Mouse (Mus musculus): ENCODE data around the gene Praf2.
"Not testable (repeated sequence)": the region's sequence is repeated elsewhere in the genome, so short reads cannot be mapped to it uniquely, and the experiment has no call there.

Gene Praf2

DNA sequence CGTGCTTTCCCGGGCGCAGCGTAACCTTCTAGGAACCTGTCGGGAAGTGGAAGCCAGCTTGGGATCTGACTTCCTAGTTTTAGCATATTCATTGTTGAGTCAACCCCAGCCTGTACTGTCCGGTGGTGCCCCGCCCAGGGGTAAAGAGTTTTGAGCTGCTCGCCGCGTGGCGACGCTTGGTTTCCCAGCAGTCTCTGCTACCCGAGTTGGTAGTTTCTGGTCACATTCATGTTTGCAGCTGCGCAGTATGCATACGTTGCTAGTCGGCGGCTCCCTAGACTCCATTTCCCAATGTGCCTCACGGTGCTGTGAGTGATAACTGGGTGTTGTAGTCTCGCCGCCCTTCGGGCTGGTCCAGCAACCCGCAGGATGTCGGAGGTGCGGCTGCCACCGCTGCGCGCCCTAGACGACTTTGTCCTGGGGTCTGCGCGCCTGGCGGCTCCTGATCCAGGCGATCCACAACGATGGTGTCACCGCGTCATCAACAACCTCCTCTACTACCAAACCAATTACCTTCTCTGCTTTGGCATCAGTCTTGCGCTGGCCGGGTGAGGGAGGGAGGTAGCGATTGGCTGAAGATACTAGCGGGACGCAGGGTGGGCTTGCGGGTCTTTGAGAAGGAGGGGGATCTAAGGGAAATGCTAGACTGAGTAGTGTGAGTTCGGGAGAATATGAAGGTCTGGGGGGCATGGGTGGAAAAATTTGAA is at the start of gene Praf2:
Gene Praf2 (plus strand): TSS at position 225 of the 707 bp plus-strand sequence.
- peak; percentile 86 for DNase-seq (ENCODE audit: low read depth, low spot score)

DNA sequence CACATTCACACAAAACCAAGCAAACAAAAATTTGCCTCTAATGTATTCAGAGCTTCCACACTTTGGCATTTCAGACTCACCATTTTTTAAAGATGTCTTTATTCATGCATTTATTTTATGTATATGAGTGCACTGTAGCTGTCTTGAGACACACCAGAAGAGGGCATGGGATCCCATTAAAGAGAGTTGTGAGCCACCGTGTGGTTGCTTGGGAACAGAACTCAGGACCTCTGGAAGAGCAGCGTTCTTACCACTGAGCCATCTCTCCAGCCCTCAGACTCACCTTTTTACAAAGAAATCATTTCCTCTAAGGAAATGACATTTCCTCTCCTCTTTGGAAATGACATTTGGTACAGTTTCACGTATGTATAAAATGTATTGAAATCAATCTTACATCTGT is 49.3 kb upstream of the Praf2 start:
- no peak for DNase-seq (ENCODE audit: low read depth, low spot score)

DNA sequence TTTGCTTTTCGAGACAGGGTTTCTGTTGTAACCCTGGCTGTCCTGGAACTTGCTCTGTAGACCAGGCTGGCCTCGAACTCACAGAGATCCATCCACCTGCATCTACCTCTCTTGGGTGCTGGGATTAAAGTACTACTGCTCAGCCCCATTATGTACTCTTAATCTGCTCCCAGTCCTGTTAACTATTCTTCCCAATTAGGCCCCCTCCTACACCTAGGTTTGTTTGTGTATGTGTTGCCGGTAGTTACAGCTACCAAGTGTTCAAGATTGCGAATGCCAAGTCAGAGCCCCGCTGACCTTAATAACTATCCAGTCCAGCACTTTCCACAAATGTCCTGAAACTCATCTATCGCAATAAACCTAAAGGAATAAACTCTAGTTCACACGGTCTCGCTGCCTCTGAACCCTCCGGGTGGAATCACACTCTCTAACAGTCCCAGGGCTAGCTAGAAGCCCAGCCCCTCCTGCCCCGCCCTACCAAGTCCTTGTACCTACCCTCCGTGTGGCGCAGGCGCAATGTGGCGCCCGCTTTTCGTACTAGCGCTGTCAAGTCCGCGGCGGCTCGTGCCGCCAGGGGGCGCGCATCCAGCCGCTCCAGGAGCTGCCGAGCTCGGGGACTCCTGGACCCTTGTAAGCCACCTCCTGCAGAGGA is 48.7 kb upstream of the Praf2 start:
- peak; percentile 95 for DNase-seq (ENCODE audit: low read depth, low spot score)

DNA sequence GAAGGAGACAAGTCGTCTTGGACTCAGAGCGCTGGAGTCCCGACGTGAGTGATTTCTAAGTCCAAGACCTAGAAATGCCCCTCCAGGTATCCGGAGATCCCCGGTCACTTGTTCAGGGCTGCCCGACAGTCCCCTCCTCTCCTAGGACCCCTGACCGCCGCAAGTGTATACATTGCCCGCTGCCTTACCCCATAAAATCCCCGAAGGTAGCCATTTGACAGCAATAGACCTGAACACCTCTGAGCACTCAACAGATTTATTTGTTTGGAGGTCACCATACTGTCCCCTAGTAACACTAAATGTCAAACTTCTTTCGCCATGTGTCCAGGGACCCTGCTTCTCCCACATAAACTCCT is 48.2 kb upstream of the Praf2 start:
- no peak for DNase-seq (ENCODE audit: low read depth, low spot score)

DNA sequence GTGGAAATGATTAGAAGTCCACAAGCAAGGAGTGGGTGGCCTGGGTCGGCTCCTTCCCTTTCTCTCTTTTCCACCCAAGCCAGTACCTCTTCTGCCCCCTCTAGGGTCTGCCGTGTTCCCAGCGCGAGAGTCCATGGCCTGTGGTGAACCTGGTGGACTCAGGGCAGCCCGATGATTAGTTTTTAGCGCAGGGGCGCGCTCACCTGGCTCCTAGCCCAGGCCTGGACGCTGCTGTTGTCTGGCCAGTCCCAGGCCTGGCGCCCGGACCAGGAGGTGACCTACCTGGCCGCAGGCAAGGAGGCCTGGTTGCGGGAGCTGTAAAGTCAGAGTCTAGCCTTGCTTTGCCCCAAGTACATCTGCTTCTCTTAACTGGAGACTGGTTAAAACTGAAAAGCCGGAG is 47.4 kb upstream of the Praf2 start, which contains the start of gene Magix:
Gene Magix (minus strand): TSS at position 388 of the 400 bp plus-strand sequence.
- no peak for DNase-seq (ENCODE audit: low read depth, low spot score)

DNA sequence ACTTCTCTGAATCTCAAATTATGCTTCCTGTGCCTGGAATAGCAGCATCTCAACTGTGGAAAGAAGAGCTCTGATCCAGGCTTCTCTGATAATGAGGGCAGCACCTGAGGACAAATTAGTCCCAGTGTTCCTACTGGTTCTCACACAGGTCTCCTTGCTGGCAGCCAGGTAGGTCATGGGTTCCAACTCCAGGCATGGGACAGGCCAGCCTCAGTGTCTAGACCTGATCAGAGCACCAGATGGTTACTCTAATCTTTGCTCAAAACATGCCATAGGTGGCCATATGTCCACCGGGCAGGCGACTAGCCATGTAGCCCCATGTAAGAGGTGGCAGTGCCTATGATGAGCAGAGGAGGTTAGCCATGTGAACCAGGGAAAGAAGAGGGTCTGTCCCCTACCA is 39.9 kb upstream of the Praf2 start:
- DNase-seq (ENCODE audit: low read depth, low spot score) = no peak

DNA sequence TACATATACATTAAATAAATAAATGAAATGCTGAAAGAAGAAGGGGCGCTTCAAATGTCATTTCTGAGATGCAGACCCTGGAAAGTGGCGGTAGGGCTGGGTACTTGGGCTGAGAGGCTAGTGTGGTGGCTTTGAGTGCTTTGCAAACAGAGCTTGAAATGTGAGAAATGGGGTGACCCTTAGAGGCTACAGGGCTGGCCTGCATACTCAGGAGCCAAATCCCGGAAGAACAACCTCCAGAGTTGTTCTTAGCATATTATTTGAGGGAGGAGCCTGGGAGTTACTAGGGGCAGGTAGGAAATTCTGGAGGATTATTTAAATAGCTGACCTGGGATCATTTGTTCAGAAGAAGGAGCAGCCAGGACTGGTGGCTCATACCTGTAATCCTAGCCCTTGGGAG is 37.8 kb upstream of the Praf2 start:
- no peak for DNase-seq (ENCODE audit: low read depth, low spot score)

DNA sequence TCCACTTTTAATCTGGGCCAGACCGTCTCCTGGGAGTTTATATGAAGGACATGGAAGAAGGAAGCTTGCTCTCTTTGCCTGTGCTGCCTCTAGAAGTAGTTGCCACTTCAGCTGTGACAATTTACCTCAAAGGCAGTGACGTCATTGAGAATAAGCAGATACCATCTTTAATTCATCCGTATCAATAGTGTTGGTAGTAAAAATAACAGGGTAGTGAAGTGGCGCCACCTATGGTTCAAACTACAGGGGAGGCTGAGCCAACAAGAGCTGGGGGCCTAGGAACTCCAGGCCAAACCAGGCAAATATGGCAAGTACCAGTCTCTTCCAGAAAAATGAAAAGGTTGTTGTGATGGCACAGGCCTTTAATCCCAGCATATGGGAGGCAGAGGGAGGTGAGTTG is 35.4 kb upstream of the Praf2 start:
- DNase-seq (ENCODE audit: low read depth, low spot score) = peak; percentile 87

DNA sequence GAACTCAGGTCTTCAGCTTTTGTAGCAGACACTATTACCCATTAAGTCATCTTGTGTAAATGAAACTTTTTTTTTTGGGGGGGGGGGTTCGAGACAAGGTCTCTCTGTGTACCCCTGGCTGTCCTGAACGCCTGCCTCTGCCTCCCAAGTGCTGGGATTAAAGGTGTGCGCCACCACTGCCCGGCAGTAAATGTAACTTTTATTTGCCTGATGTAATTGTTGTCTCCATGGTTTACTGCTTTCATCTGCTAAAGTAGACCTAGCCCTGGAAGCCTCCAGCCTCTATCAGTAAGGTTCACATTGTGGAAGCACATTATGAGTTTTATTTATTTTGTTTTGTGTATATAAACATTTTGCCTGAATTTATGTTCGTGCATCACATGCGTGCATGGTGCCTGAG is 31.7 kb upstream of the Praf2 start:
- DNase-seq (ENCODE audit: low read depth, low spot score) = no peak

DNA sequence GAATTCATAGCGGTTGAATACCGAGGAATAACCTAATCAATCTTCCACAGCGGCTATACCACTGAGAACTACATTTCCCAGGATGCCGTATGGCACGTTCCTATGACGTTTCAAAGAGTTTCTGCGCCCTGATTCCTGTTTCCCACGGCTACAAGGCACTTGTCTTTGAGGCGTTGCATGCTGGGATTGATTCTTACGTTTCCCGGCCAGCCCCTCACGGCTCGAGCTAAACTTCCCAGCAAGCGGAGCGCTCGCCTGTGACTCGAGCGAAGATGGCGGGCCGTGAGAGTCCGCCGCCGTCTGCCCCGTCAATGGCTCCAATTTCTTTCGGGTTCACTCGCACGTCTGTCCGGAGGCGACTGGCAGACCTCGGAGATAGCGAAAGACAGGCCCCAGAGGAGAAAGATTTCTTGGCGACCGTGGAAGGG is 31.3 kb upstream of the Praf2 start, which contains the start of gene Gpkow:
Gene Gpkow (plus strand): TSS at position 178 of the 428 bp plus-strand sequence.
- DNase-seq (ENCODE audit: low read depth, low spot score) = peak; percentile 93

DNA sequence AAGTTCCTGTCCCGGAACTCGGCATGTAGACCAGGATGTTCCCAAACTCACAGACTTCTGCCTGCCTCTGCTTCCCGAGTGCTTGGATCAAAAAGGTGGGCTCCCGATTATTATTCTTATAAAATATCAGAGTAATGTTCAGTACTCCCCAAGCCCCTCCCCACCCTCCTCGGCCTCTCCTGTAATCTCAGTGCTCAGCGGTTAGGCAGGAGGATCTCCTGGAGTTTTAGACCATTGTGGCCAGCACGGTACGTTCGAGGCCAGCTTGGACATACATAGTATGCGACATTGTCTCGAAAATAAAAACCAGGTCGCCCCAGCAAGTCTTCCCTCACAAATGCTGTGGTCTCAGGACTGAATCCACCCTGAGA is 14.5 kb upstream of the Praf2 start:
- DNase-seq (ENCODE audit: low read depth, low spot score) = not testable (repeated sequence)

DNA sequence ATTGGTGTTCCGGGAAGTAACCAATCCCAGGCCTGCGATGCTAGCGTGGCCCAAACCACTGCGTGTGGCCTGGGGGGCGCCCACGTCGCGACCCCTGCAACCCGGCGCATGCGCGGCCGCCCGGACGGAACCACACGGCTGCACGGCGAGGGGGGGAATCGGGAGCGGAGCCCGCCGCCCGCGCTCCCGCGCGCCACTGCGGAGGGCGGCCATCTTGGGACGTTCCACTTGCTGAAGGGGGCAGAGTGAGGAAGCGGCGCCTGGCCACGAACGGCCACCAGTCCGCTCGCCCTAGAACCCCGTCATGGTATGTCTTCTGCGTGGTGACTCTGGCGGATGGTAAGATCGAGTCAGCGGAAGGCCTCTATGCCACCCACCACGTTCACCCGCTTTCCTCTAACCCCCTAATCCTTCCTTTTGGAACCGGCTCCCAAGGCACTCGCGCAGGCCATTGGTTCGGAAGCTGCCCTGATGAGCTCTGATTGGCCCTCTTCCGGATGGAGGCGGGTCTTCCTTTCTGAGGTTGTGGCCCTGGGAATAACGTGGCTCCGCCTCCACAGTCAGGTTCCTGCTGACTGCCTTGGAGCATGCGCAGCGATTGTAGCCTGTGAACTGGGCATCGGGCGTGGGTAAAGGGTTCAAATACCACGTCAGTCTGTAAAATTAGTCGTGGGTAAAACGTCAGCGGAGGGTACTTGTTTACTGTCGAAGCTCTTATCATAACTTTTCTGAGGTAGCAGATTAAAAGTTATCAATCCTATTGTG is 13.9 kb upstream of the Praf2 start, which contains the start of gene Wdr45:
Gene Wdr45 (plus strand): TSS at position 199 of the 765 bp plus-strand sequence.
- DNase-seq (ENCODE audit: low read depth, low spot score) = peak; percentile 95

DNA sequence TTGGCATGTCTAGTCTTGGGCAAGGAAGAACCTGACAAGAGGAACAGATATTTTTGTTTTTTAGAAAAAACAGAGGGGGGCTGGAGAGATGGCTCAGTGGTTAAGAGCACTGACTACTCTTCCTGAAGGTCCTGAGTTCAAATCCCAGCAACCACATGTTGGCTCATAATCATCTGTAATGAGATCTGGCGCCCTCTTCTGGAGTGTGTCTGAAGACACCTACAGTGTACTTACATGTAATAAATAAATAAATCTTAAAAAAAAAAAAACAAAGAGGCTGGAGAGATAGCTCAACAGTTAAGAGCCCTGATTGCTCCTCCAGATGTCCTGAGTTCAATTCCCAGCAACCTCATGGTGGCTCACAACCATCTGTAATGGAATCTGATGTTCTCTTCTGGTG is 12.2 kb upstream of the Praf2 start:
- peak; percentile 57 for DNase-seq (ENCODE audit: low read depth, low spot score)

DNA sequence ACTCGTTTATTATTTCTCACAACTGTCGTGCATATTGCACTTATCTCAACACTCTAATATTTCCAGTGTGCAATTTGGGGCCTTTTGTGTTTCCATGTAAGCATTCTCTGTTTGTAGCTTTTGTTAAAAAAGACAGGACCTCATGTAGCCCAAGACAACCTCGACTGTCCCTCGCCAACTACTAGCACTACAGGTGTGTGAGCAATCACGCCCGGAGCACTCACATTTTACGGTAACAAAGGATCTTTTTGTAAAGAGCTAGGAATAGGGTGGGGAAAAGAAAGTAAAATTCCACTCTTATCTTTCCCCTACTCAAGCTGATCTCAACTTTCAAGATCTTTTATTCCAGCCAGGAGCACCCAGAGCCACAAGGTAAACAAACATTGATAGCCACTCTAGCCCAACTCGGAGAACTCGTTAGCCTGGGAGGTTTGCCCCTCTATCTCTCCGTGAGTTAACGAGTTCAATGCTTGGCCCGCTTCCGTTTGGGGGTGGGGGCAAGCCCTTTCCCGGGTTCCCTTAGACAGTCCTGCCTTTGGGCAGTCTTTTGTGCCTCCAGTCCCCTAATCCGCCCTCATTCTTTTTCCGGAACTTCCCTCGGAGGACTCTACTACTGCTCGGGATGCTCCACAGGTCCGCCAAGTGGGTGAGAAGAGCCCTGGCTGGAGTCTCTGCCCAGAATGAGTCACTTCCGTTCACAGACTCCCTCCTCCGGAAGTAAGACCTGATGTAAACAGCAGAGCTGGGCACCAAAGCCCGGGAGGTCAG is 6.5 kb upstream of the Praf2 start, which contains the start of gene Gm45208:
Gene Gm45208 (plus strand): TSS at position 732 of the 768 bp plus-strand sequence.
- DNase-seq (ENCODE audit: low read depth, low spot score) = peak; percentile 80

DNA sequence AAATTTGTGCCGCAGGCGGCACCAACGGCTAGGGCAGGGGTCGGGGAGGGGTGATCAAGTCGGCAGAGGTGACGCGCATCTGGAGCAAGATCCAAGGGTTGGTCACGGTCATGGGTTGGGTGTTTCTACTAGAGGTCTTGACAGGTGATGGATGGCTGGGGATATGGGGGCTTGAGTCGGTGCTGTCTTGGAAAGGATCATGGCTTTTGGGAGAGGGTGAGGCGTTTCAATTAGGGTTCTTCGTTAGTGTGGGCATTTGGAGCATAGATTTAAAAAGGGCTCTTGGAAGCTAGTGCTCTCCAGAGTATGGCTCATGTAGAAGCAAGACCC is 6.0 kb upstream of the Praf2 start:
- DNase-seq (ENCODE audit: low read depth, low spot score) = no peak

DNA sequence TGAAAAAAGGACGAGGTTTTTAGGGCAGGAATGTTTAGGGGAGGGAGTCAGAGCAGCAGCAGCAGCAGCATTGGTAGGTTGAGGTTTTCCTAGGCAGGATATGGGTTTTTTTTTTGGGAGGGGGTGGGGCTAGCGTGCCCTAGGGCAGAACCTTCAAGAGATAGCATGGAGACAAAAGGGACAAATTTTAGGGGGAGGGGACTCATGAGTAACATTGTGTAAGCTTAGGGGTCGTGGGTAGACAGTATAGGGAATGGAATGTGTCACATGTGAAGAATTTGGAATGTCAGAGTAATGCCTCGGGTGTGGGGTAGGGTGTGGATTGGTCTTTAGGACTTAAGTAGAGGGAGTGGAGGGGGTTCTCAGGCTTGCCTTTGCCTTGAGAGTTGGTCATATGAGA is 5.5 kb upstream of the Praf2 start:
- DNase-seq (ENCODE audit: low read depth, low spot score) = peak; percentile 24

DNA sequence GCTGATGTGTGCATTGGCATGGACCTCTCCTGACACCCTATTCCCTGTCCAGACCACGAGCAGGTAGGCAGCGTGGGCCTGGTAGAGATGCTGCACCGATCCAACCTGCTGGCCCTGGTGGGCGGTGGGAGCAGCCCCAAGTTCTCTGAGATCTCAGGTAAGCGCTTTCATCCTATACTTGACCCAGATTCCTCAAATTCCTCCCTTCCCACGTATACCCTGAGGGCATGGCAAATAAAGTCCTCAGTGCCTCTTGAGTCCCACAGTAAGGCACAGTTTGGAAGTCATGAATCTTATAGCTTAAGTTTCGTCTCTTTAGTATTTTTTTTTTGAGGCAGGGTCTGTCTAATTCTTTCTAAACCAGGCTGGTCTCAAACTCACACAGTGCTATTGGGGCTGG is 4.1 kb upstream of the Praf2 start:
- DNase-seq (ENCODE audit: low read depth, low spot score) = no peak

DNA sequence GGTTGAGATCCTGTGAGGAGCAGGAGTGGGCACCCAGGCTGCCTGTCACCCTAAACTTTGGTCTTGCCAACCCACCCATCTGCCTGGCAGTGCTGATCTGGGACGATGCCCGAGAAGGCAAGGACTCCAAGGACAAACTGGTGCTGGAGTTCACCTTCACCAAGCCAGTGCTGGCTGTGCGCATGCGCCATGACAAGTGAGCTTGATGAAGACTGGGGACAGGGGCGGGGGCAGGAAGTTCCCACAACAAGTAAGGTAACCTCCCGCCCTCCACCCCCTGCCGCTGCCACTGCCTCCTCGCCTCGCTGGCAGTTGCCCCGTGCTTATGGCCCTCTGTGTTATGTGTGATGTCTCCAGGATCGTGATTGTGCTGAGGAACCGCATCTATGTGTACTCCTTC is 2.4 kb upstream of the Praf2 start:
- no peak for DNase-seq (ENCODE audit: low read depth, low spot score)

DNA sequence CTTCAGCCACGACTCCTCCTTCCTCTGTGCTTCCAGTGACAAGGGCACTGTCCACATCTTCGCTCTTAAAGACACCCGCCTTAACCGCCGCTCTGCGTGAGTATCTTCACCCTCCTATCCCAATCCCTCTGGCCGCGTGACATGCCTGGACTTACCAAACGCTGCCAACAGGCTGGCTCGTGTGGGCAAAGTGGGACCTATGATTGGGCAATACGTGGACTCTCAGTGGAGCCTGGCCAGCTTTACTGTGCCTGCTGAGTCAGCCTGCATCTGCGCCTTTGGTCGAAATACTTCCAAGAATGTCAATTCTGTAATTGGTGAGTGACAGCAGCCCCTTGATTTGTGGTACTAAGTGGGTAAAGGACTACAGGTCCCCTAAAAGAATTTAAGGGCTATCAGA is 1.1 kb upstream of the Praf2 start:
- no peak for DNase-seq (ENCODE audit: low read depth, low spot score)

DNA sequence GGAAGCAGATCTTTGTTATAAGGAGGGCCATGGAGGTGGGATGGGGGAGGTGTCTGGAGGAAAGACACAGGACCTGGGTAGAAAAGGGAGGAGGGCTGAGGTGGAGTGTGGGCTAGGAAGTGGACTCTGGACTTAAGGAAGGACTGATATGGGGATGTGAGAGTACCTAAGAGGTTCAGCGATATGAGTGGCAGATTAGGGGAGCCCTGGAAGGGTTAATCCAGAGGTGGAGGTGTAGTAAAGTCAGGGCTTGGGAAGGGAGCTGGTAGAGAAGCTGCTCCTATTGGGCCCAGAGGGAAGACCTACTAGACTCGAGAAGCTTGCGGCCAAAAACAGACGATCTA is 655 bp downstream of the Praf2 start:
- DNase-seq (ENCODE audit: low read depth, low spot score) = no peak

DNA sequence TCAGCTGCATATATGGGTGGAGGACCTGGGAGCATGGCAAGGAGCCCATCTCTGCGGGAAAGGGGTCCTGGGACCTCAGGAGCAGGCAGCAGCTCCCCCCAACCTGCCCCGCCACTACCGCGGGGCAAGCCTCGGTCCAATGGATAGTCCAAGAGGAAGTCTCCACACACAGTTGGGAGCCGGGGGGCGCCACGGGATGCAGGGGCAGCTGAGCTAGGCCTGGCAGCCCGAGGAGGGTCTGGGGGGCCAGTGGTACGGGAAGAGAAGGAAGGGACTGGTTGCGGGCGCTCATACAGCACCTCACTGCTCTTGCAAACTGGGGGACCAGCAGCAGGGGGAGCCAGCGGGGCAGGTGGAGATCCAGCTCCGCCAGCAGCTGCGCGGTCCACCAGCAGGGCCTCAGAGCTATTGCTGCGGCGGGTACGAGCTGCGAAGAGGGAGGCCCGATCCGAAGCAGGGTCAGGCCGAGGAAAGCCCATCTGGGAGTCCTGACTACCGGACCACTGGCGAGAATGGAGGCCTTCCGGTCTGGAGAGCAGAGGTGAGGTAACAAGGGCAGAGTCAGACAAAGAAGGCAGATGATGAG is 5.4 kb downstream of the Praf2 start:
- DNase-seq (ENCODE audit: low read depth, low spot score) = peak; percentile 90

Data from CD4-positive, CD25-positive, alpha-beta regulatory T cell, adult 2 months (primary cell).